Mouse (Mus musculus) stomach, postnatal 0 days (tissue): ENCODE results near the gene Mks1. TPM values are rescaled to one million over a fixed set of nuclear protein-coding genes. Genes with fewer than 3 reads are reported as not detected.
A peak's percentile ranks its signal among the peaks of the same experiment; 100 is the strongest.

ENCODE experiments used
- ATAC-seq: fragments of 200-750 bp; cut with Nextera tagmentation; 2 replicates; pipeline ENCODE4 v1.8.0; 2017; ENCODE audit not compliant: low FRiP score, low TSS enrichment
- DNase-seq: peaks from one replicate; pipeline ENCODE4 v3.0.0-alpha.2; 2016; ENCODE audit warnings: low spot score
- H3K27ac ChIP-seq: fragments of 300-500 bp; sonication (generic); replicated peaks from 2 replicates; pipeline ENCODE4 v1.5.1; 2014; ENCODE audit warnings: mild to moderate bottlenecking, control low read depth
- H3K27me3 ChIP-seq: fragments of 300-500 bp; sonication (generic); 2 replicates; pipeline ENCODE4 v1.6.1; 2014; ENCODE audit warnings: low read length; ENCODE audit not compliant: control insufficient read depth, insufficient read depth
- H3K36me3 ChIP-seq: fragments of 300-500 bp; sonication (generic); 2 replicates; pipeline ENCODE4 v1.6.1; 2014; ENCODE audit warnings: low read length, mixed read lengths; ENCODE audit not compliant: control insufficient read depth, insufficient read depth
- H3K4me1 ChIP-seq: fragments of 300-500 bp; sonication (generic); replicated peaks from 2 replicates; pipeline ENCODE4 v1.6.1; 2014; ENCODE audit warnings: antibody characterized with exemption; ENCODE audit not compliant: control insufficient read depth, insufficient read depth
- H3K4me2 ChIP-seq: fragments of 300-500 bp; sonication (generic); replicated peaks from 2 replicates; pipeline ENCODE4 v1.6.1; 2014; ENCODE audit warnings: low read depth, mild to moderate bottlenecking, control low read depth, moderate library complexity
- H3K4me3 ChIP-seq: fragments of 300-500 bp; sonication (generic); 2 replicates; pipeline ENCODE4 v1.5.1; 2014; ENCODE audit warnings: low read depth, low read length, control low read depth
- H3K9ac ChIP-seq: fragments of 300-500 bp; sonication (generic); 2 replicates; pipeline ENCODE4 v1.6.1; 2014; ENCODE audit warnings: mild to moderate bottlenecking, low read length, control low read depth, mixed read lengths
- H3K9me3 ChIP-seq: fragments of 300-500 bp; sonication (generic); 2 replicates; pipeline ENCODE4 v1.6.1; 2016; ENCODE audit warnings: low read length; ENCODE audit not compliant: control insufficient read depth
- CTCF ChIP-seq: IDR thresholded peaks from 2 replicates; pipeline ENCODE4 v1.5.1; 2016; ENCODE audit warnings: antibody characterized with exemption, low read depth, mild to moderate bottlenecking, moderate library complexity
- EP300 ChIP-seq: optimal IDR thresholded peaks from 2 replicates; pipeline ENCODE3; 2016; ENCODE audit warnings: antibody characterized with exemption
- WGBS: fragments of 180-500 bp; shearing (Covaris S2); extraction: QIAGEN DNeasy Blood & Tissue Kit; methylation state at CpG from one replicate; pipeline ENCODE4 v1.1.7; 2014; 5-methylcytosine and 5-hydroxymethylcytosine counted together
- polyA plus RNA-seq: library from polyadenylated mRNA; unstranded; fragments of >200 nt; fragmentation: Nextera tagmentation; extraction: Ambion mirVana; gene quantifications from 2 replicates; pipeline ENCODE4 v1.2.1, GENCODE M21; 2015

Mks1 gene
- polyA plus RNA-seq, 1 experiment from 2014 or later, result 4.5 TPM

DNA sequence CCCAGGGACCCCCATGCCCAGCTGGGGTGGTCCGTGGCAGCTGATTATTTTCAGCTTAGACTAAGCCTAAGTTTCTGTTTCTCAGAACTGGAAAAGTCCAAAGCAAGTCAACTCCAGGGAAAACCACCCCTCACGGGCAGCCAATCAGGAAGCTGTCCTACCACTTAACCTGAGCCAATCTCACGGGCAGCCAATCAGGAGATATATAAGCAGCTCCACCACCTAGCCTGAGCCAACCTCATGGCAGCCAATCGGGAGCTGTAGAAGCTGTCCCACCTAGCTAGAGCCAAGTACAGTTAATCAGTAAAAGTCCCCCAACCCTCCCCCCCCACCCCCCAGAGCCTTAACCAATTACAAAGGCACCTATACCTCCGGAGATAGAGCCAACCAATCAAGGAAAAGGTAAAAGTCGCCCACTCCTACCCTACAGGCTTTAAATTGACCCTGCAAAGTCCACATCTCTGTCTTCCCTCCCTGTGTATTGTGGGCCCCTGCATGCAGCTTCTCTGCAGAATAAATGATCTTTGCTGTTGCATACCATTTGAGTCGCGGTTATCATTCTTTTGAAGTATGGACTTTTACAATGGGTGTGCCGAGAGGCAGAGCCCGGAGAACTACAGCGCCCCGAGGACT, 5.9 kb upstream of the Mks1 start:
- Histone ChIP-seq H3K4me1 (no peaks in the 10 kb centered on the region), H3K36me3 (no peaks in the 10 kb centered on the region), H3K9me3 (no peaks in the 10 kb centered on the region), H3K9ac (no peak overlapping the region), H3K27ac (no peak overlapping the region), H3K27me3 (no peaks in the 10 kb centered on the region), H3K4me3 (no peak overlapping the region), H3K4me2 (no peak overlapping the region)
- DNase-seq, result no peak
- 75% methylated on average over 12 of the region's 12 CpGs for WGBS
- no peak for TF ChIP-seq EP300
- TF ChIP-seq CTCF, result no peak
- no peak for ATAC-seq

DNA sequence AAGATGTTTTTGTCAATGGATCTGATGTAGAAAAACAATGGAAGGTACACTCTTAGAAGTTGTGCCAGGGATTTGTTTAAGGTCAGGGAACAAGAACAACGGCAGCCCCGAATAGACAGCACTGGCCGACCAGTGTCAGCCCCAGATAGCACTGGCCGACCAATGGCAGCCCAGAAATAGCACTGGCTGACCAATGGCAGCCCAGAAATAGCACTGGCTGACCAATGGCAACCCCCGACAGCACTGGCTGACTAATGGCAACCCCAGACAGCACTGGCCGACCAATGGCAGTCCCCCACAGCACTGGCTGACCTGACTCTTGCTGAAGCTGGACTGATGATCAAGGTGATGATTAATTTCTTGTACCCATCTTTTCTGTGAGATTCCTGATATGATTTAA, 5.1 kb upstream of the Mks1 start:
- no peak for TF ChIP-seq CTCF
- H3K4me1 ChIP-seq, result no peaks in the 10 kb centered on the region
- no peak overlapping the region for H3K4me2 ChIP-seq
- no peak overlapping the region for H3K4me3 ChIP-seq
- no peak overlapping the region for H3K9ac ChIP-seq
- H3K9me3 ChIP-seq, result no peaks in the 10 kb centered on the region
- 63% methylated on average over 6 of the region's 6 CpGs for WGBS
- no peak overlapping the region for H3K27ac ChIP-seq
- no peak for ATAC-seq
- no peak for DNase-seq
- no peaks in the 10 kb centered on the region for H3K27me3 ChIP-seq
- H3K36me3 ChIP-seq, result no peaks in the 10 kb centered on the region

DNA sequence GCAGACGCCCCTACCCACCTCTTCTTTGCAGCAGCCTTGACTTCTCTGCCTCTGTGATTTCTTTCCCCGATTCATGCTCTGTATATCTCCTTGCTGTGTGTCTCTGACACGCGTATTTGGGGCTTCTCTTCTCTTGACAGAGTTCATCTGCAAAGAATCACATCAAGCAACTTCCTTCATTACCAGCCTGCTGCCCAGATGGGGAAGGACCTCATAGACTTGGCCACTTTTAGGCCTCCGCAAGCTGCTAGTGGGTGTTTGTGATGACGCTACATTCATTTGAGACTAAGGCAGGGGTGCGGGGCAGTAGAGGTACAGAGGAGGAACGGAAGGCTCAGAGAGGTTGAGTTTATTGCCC, 561 bp downstream of the Mks1 start:
- H3K9me3 ChIP-seq, result no peaks in the 10 kb centered on the region
- peak overlapping the region; percentile 67 for H3K27ac ChIP-seq
- peak overlapping the region; percentile 80 for H3K4me2 ChIP-seq
- H3K9ac ChIP-seq, result peak overlapping the region; percentile 69
- no peak for TF ChIP-seq CTCF
- 39% methylated on average over 8 of the region's 8 CpGs for WGBS
- 0 out of 2 replicates have a peak, but pooled peaks cover 3% of the 10 kb centered on the region for H3K4me1 ChIP-seq
- DNase-seq, result no peak
- H3K36me3 ChIP-seq, result peaks cover 2% of the 10 kb centered on the region; the same call in 1 of the 2 replicates
- no peaks in the 10 kb centered on the region for H3K27me3 ChIP-seq
- peak overlapping the region; percentile 65 for H3K4me3 ChIP-seq
- no peak for ATAC-seq

DNA sequence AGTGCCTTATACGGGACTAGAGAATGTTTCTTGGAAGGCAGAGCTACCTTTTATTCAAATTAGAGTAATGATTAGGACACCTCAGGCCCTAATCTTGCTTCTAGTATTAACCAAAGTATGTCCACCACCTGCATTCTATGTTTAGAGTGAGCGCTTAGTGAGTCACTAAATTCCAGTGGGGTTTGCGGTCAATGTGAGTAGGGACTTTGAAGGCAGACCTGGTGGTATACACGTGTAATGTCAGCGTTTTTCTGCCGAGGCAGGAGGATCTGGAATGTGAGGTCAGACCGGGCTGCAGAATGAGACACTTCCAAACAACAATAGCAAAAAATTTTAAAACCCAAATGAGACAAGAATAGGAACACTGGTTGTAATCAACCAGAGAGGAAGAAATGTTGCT, 1.5 kb downstream of the Mks1 start:
- Histone ChIP-seq H3K9me3 (no peaks in the 10 kb centered on the region), H3K4me2 (no peak overlapping the region), H3K4me3 (no peak overlapping the region), H3K27me3 (no peaks in the 10 kb centered on the region), H3K4me1 (0 out of 2 replicates have a peak, but pooled peaks cover 3% of the 10 kb centered on the region), H3K27ac (no peak overlapping the region), H3K9ac (no peak overlapping the region), H3K36me3 (peaks cover 2% of the 10 kb centered on the region; the same call in 1 of the 2 replicates)
- TF ChIP-seq CTCF, result no peak
- no peak for TF ChIP-seq EP300
- DNase-seq (no peak), ATAC-seq (no peak)
- WGBS, result 87% methylated on average over 7 of the region's 7 CpGs

DNA sequence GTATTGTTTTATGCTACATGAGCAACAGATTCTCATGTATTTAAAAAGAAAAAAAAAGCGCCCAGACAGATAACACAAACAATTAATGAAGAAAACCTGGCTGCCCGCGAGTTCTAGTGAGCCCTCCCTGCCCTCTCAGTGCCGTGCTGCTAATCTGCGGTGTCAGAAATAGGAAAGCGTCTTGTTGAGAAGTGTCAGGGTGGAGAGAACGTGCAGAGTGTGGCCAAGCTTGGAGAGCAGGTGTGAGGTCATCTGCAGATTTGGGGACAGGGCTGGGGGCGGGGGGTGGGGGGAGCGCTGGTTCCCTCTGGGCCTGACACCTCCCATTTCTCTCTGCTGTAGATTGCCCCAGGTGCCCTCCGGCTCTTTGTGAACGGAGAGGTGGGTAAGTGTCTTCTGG, 6.3 kb downstream of the Mks1 start:
- peaks cover 8% of the 10 kb centered on the region; the same call in 1 of the 2 replicates for H3K36me3 ChIP-seq
- WGBS, result 82% methylated on average over 11 of the region's 11 CpGs
- ATAC-seq, result no peak

DNA sequence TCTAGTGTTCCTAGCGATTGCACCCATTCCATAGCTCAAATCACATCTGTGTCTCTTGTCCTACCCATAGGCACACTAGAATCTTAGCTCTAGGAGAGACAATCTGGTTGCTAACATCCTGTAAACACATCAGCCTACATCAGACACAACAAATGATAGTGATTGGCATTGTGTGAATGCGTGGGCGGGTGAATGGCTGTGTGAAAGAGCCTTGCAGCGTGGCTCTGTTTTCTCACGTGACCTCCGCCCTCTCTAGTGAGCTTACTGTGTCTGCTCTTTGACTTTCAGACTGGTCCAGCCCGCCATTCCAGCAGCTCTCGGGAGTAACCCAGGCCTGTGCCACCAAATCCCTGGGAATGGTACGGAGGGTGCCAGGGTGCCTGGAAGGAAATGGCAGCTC, 7.4 kb downstream of the Mks1 start:
- Histone ChIP-seq H3K27ac (no peak overlapping the region), H3K4me3 (no peak overlapping the region), H3K36me3 (peaks cover 8% of the 10 kb centered on the region; the same call in 1 of the 2 replicates), H3K4me2 (no peak overlapping the region), H3K9me3 (no peaks in the 10 kb centered on the region), H3K27me3 (no peaks in the 10 kb centered on the region), H3K9ac (no peak overlapping the region), H3K4me1 (no peaks in the 10 kb centered on the region)
- WGBS, result 86% methylated on average over 9 of the region's 9 CpGs
- TF ChIP-seq EP300 (no peak), CTCF (no peak)
- ATAC-seq (no peak), DNase-seq (no peak)

More for the DNA sequence above, 6.3 kb downstream of the Mks1 start:
- no peaks in the 10 kb centered on the region for H3K27me3 ChIP-seq
- H3K4me2 ChIP-seq, result no peak overlapping the region
- no peak overlapping the region for H3K9ac ChIP-seq
- H3K27ac ChIP-seq, result no peak overlapping the region
- DNase-seq, result no peak
- no peaks in the 10 kb centered on the region for H3K4me1 ChIP-seq
- H3K4me3 ChIP-seq, result no peak overlapping the region
- TF ChIP-seq EP300 (no peak), CTCF (no peak)
- H3K9me3 ChIP-seq, result no peaks in the 10 kb centered on the region
